Mouse (Mus musculus) spleen, postnatal 4 days (tissue): Measurements from ENCODE around the gene Ccnjl.

Source experiments
- DNase-seq, 2 experiments: peaks; one replicate each; pipeline ENCODE4 v3.0.0; 2022; ENCODE audit warnings: low spot score in 2 of 2

The Ccnjl gene

GRCm38 (mm10) chr11:43626300-43626926 lies 97.8 kb downstream of the Ccnjl start:
- no peak for DNase-seq

- no peak for DNase-seq
Measured at GRCm38 (mm10) chr11:43626927-43627645, 98.5 kb downstream of the Ccnjl start.

- DNase-seq, result no peak
Measured at GRCm38 (mm10) chr11:43631645-43632044, 103.1 kb downstream of the Ccnjl start.

- DNase-seq, result no peak
Measured at GRCm38 (mm10) chr11:43632566-43632965, 104.0 kb downstream of the Ccnjl start.

GRCm38 (mm10) chr11:43633165-43633564 lies 104.6 kb downstream of the Ccnjl start:
- DNase-seq, result no peak

GRCm38 (mm10) chr11:43633658-43634401 lies 105.2 kb downstream of the Ccnjl start:
- DNase-seq, result no peak
